Mouse (Mus musculus) neural tube, embryonic 14.5 days (tissue): ENCODE data around the gene Gm11037. TPM values are rescaled to one million over a fixed set of nuclear protein-coding genes. Genes with fewer than 3 reads are reported as not detected.
A peak's percentile ranks its signal among the peaks of the same experiment; 100 is the strongest.

ENCODE experiments used
- ATAC-seq: fragments of 200-750 bp; cut with Nextera tagmentation; 2 replicates; pipeline ENCODE4 v1.8.0; 2017; ENCODE audit warnings: low read depth, mild to moderate bottlenecking, moderate TSS enrichment, moderate library complexity
- H3K27ac ChIP-seq: fragments of 300-500 bp; sonication (generic); 2 replicates; pipeline ENCODE4 v1.5.1; 2014; ENCODE audit warnings: low read depth, mild to moderate bottlenecking, control low read depth, low read length, moderate library complexity, mixed read lengths
- H3K27me3 ChIP-seq: fragments of 300-500 bp; sonication (generic); 2 replicates; pipeline ENCODE4 v1.6.1; 2014; ENCODE audit warnings: low read length; ENCODE audit not compliant: control insufficient read depth, insufficient read depth
- H3K36me3 ChIP-seq: fragments of 300-500 bp; sonication (generic); 2 replicates; pipeline ENCODE4 v1.6.1; 2014; ENCODE audit warnings: low read length, mixed read lengths; ENCODE audit not compliant: control insufficient read depth, insufficient read depth
- H3K4me1 ChIP-seq: fragments of 300-500 bp; sonication (generic); 2 replicates; pipeline ENCODE4 v1.6.1; 2014; ENCODE audit warnings: low read length; ENCODE audit not compliant: control insufficient read depth, insufficient read depth
- H3K4me2 ChIP-seq: fragments of 300-500 bp; sonication (generic); 2 replicates; pipeline ENCODE4 v1.6.1; 2014; ENCODE audit warnings: mild to moderate bottlenecking, low read depth, low read length, control low read depth
- H3K4me3 ChIP-seq: fragments of 300-500 bp; sonication (generic); 2 replicates; pipeline ENCODE4 v1.5.1; 2014; ENCODE audit warnings: low read depth, low read length, control low read depth, mixed read lengths
- H3K9ac ChIP-seq: fragments of 300-500 bp; sonication (generic); replicated peaks from 2 replicates; pipeline ENCODE4 v1.6.1; 2014; ENCODE audit warnings: low read depth, mild to moderate bottlenecking, control low read depth, low read length, mixed read lengths
- H3K9me3 ChIP-seq: fragments of 300-500 bp; sonication (generic); 2 replicates; pipeline ENCODE4 v1.6.1; 2016; ENCODE audit warnings: low read length; ENCODE audit not compliant: control insufficient read depth
- WGBS: fragments of 180-500 bp; shearing (Covaris S2); extraction: QIAGEN DNeasy Blood & Tissue Kit; methylation state at CpG from one replicate; pipeline ENCODE4 v1.1.7; 2014; 5-methylcytosine and 5-hydroxymethylcytosine counted together
- polyA plus RNA-seq: library from polyadenylated mRNA; unstranded; fragments of >200 nt; fragmentation: Nextera tagmentation; extraction: Ambion mirVana; gene quantifications from 2 replicates; pipeline ENCODE4 v1.2.1, GENCODE M21; 2014

Gm11037 gene
- polyA plus RNA-seq, 1 experiment from 2014 or later: not detected

DNA sequence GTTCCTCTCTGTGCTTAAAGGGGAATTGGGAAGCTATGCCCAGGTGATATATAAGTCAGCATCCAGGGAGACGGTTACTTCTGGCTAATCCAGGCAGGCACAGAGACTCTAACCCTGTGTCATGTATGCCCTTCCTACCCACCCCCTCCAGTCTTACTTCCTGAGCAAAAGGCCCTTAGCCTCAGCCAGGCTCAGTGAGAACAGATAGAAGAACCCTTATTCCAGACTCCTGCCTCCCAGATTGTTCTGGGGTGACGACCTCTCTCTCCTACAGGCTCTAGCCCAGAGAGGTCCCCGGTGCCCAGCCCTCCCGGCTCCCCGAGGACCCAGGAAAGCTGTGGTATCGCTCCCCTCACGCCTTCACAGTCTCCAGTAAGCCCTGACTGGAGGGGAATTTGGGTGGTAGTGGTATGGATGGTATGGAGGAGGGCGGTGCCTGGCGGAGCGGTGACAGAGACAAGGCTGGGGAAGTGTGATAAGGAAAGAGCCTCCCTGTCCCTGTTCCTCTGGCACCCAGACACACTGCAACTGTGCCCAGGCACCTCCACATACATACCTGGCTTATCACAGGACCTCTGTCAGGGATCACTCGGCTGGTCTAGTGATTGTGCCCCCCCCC lies 2.3 kb downstream of the Gm11037 start:
- Histone ChIP-seq H3K4me3 (no peak overlapping the region), H3K27me3 (no peaks in the 10 kb centered on the region), H3K9me3 (no peaks in the 10 kb centered on the region), H3K27ac (no peak overlapping the region), H3K36me3 (no peaks in the 10 kb centered on the region), H3K9ac (no peak overlapping the region), H3K4me2 (no peak overlapping the region), H3K4me1 (no peaks in the 10 kb centered on the region)
- ATAC-seq: no peak
- WGBS: 74% methylated on average over 11 of the region's 11 CpGs

GRCm38 (mm10) chr2:131138296-131138695 lies 5.0 kb downstream of the Gm11037 start:
- no peaks in the 10 kb centered on the region for H3K27me3 ChIP-seq
- no peak overlapping the region for H3K4me3 ChIP-seq
- no peak for ATAC-seq
- H3K36me3 ChIP-seq: 0 out of 2 replicates have a peak, but pooled peaks cover 1% of the 10 kb centered on the region
- H3K4me1 ChIP-seq: no peaks in the 10 kb centered on the region
- no peaks in the 10 kb centered on the region for H3K9me3 ChIP-seq
- H3K4me2 ChIP-seq: no peak overlapping the region
- no peak overlapping the region for H3K9ac ChIP-seq
- 84% methylated on average over 4 of the region's 4 CpGs for WGBS
- H3K27ac ChIP-seq: no peak overlapping the region

- H3K4me2 ChIP-seq: no peak overlapping the region
- WGBS: 83% methylated on average over 7 of the region's 7 CpGs
- no peaks in the 10 kb centered on the region for H3K27me3 ChIP-seq
Measured at GRCm38 (mm10) chr2:131138760-131139159, 5.5 kb downstream of the Gm11037 start.

DNA sequence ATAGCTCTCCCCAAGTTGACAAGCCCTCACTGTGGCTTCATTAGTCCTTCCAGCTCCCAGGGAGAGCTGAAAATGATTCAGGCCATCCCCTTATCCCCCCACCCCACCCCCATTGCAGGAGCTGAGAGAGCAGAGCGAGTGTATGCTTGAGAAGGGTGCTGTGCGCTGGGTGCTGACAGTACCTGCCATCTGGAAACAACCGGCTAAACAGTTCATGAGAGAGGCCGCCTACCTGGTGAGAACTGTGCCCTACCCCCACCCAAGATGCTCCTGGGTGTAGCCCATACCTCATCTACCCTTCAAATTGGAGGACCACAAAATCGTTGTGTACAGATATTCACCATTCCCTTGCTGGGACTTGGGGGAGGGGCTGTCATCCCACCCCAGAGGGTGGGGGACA lies 6.0 kb downstream of the Gm11037 start:
- no peak for ATAC-seq
- Histone ChIP-seq H3K36me3 (peaks cover 5% of the 10 kb centered on the region; the same call in 1 of the 2 replicates), H3K27me3 (no peaks in the 10 kb centered on the region), H3K4me3 (no peak overlapping the region), H3K27ac (no peak overlapping the region), H3K9ac (no peak overlapping the region), H3K4me2 (no peak overlapping the region), H3K9me3 (no peaks in the 10 kb centered on the region), H3K4me1 (no peaks in the 10 kb centered on the region)
- 88% methylated on average over 5 of the region's 5 CpGs for WGBS

More at GRCm38 (mm10) chr2:131138760-131139159, 5.5 kb downstream of the Gm11037 start:
- Histone ChIP-seq H3K4me3 (no peak overlapping the region), H3K36me3 (0 out of 2 replicates have a peak, but pooled peaks cover 3% of the 10 kb centered on the region), H3K9me3 (no peaks in the 10 kb centered on the region), H3K4me1 (no peaks in the 10 kb centered on the region), H3K9ac (no peak overlapping the region), H3K27ac (no peak overlapping the region)
- no peak for ATAC-seq

- 69% methylated on average over 5 of the region's 5 CpGs for WGBS
- H3K9me3 ChIP-seq: no peaks in the 10 kb centered on the region
- no peaks in the 10 kb centered on the region for H3K27me3 ChIP-seq
- no peak overlapping the region for H3K4me3 ChIP-seq
- H3K27ac ChIP-seq: no peak overlapping the region
- no peak overlapping the region for H3K4me2 ChIP-seq
- H3K36me3 ChIP-seq: peaks cover 11% of the 10 kb centered on the region; the same call in 1 of the 2 replicates
- no peaks in the 10 kb centered on the region for H3K4me1 ChIP-seq
- ATAC-seq: no peak
- H3K9ac ChIP-seq: no peak overlapping the region
Measured at GRCm38 (mm10) chr2:131139886-131140532, 6.7 kb downstream of the Gm11037 start.

DNA sequence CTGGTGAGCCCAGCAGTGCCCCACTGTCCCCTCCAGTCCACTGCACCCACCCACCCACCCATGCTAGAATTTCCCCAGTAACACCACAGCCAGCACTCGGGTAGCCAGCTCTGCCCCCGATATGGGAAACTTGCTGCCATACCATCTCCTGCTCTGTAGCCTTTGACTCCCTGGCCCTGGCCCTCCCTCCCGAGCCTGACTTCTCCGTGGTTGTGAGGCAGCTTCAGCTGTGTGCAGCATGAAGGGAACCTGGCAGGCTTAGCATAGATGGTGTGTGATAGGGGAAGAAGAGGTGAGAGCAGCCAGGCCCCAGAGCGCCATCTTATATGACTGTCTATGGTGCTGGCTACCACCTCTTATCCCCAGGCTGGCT lies 7.2 kb downstream of the Gm11037 start:
- H3K4me3 ChIP-seq: no peak overlapping the region
- H3K4me2 ChIP-seq: no peak overlapping the region
- H3K36me3 ChIP-seq: peaks cover 11% of the 10 kb centered on the region; the same call in 1 of the 2 replicates
- no peaks in the 10 kb centered on the region for H3K9me3 ChIP-seq
- WGBS: 75% methylated on average over 5 of the region's 5 CpGs
- H3K27ac ChIP-seq: no peak overlapping the region
- H3K27me3 ChIP-seq: no peaks in the 10 kb centered on the region
- H3K9ac ChIP-seq: no peak overlapping the region
- ATAC-seq: no peak
- no peaks in the 10 kb centered on the region for H3K4me1 ChIP-seq

- no peak overlapping the region for H3K4me2 ChIP-seq
- peaks cover 11% of the 10 kb centered on the region; the same call in 1 of the 2 replicates for H3K36me3 ChIP-seq
- no peak overlapping the region for H3K4me3 ChIP-seq
- no peaks in the 10 kb centered on the region for H3K4me1 ChIP-seq
- H3K27ac ChIP-seq: no peak overlapping the region
- no peak for ATAC-seq
- no peak overlapping the region for H3K9ac ChIP-seq
- no peaks in the 10 kb centered on the region for H3K9me3 ChIP-seq
- H3K27me3 ChIP-seq: no peaks in the 10 kb centered on the region
- 89% methylated on average over 8 of the region's 8 CpGs for WGBS
Measured at GRCm38 (mm10) chr2:131141336-131141986, 8.2 kb downstream of the Gm11037 start.

DNA sequence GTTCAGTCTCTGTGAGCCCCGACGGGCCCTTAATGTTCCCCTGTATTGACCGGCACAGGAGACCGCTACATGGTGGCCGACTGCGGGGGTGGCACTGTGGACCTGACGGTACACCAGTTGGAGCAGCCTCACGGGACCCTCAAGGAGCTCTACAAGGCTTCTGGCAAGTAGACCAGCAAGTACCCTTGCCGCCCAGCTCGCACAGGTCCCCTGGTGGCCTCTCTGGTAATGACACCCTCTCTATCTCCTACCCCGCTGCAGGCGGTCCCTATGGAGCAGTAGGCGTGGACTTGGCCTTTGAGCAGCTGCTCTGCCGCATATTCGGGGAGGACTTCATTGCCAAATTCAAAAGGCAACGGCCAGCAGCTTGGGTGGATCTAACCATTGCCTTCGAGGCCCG lies 9.3 kb downstream of the Gm11037 start:
- H3K4me2 ChIP-seq: no peak overlapping the region
- H3K36me3 ChIP-seq: peaks cover 22% of the 10 kb centered on the region; the same call in 1 of the 2 replicates
- no peaks in the 10 kb centered on the region for H3K9me3 ChIP-seq
- peak; percentile 48; the same call in 1 of the 2 replicates for ATAC-seq
- no peak overlapping the region for H3K9ac ChIP-seq
- no peaks in the 10 kb centered on the region for H3K27me3 ChIP-seq
- no peaks in the 10 kb centered on the region for H3K4me1 ChIP-seq
- 28% methylated on average over 18 of the region's 18 CpGs for WGBS
- H3K27ac ChIP-seq: no peak overlapping the region
- no peak overlapping the region for H3K4me3 ChIP-seq
